In the genomic region with DNA sequence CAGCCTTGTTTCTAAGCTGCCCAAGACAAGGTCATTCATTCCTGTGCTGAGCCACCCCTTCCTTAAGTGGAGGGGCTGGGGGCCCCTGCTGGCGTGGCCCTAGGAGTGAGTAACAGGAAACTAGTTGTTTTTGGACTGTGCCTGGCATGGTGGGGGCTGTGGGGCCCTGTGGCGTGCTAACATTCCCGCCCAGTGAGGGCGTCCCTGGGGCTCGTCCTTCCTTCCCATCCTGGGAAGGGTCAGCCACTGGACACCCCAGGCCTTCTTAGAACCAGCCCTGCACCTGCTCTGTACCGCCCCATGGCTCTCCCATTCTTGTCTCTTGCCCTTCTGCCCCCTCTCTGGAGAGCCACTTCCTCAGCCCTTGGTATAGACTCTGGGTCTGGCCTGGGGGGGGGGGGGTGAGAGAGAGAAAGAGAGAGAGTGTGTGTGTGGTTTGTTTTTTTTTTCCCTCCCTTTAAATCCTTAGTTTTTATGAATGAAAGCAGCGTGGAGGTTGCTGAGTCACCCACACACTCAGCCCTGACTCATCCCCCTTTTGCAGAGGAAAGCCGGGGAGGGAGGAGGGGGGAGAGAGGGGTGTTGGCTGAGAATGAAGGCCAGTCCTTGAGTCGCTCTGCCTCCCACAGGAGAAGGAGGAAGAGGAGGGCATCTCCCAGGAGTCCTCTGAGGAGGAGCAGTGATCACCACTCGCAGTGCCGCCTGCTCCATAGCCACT, we compare ENCODE assay signal across 10 mouse cellular contexts. TPM values are rescaled to one million over a fixed set of nuclear protein-coding genes. Genes with fewer than 3 reads are reported as not detected.
A peak's percentile ranks its signal among the peaks of the same experiment; 100 is the strongest.
DNase-seq lines count a peak whose midpoint lies in the region; ATAC-seq and TF ChIP-seq lines count a peak whose summit lies in the region.
"Had no signal": no experiment of that assay in that cellular context is flagged by ENCODE, and none has a peak within 500 bp of the region (broad histone marks: within the 10 kb centered on the region; RNA-seq: fewer than 3 reads in every experiment).

No protein-coding gene starts in this region.

- H3K9me3 ChIP-seq in E14TG2a.4 (ENCODE audit: low read length) = no peaks in the 10 kb centered on the region
- H3K9me3 ChIP-seq in forebrain, embryonic 13.5 days (replicated peaks) = no peaks in the 10 kb centered on the region

- H3K4me1 ChIP-seq in E14TG2a.4 (replicated peaks; ENCODE audit: low read depth, low read length) = peaks cover 74% of the 10 kb centered on the region
- H3K4me1 ChIP-seq in forebrain, embryonic 13.5 days = peaks cover 50% of the 10 kb centered on the region

- TF ChIP-seq CTCF in left cerebral cortex, adult 2 months (IDR thresholded peaks at IDR 0.05) = no peak
- TF ChIP-seq CTCF in E14TG2a.4 (conservative IDR thresholded peaks at IDR 0.05; ENCODE audit: low read length) = no peak

- ATAC-seq in forebrain, embryonic 13.5 days = no peak

- peak; percentile 61 to 72 for DNase-seq in left cerebral cortex, adult 2 months (ENCODE audit: extremely low spot score in 1 of 2, low spot score in 2 of 2)
- no peak for DNase-seq in left cerebral cortex, postnatal 4 days
- DNase-seq in adrenal gland, adult (ENCODE audit: inconsistent age in 2 of 2, low spot score in 1 of 2) = peak; percentile 90 to 95
- DNase-seq in liver = peak; percentile 37
- no peak for DNase-seq in gastrocnemius, postnatal 36 days
- no peak for DNase-seq in lung, postnatal 4 days

- H3K36me3 ChIP-seq in E14TG2a.4 (ENCODE audit: insufficient read depth, low read length) = peaks cover 52% of the 10 kb centered on the region
- peaks cover 18% of the 10 kb centered on the region for H3K36me3 ChIP-seq in forebrain, embryonic 13.5 days (ENCODE audit: poor library complexity, severe bottlenecking)

- no peak overlapping the region for H3K4me3 ChIP-seq in left cerebral cortex, adult 2 months
- H3K4me3 ChIP-seq in E14TG2a.4 (replicated peaks; ENCODE audit: low read length) = peak overlapping the region; percentile 95
- H3K4me3 ChIP-seq in forebrain, embryonic 13.5 days = no peak overlapping the region

- H3K27ac ChIP-seq in left cerebral cortex, adult 2 months = no peak overlapping the region
- H3K27ac ChIP-seq in forebrain, embryonic 13.5 days = no peak overlapping the region

- H3K4me2 ChIP-seq in forebrain, embryonic 13.5 days = no peak overlapping the region

- H3K27me3 ChIP-seq in E14TG2a.4 (ENCODE audit: insufficient read depth, low read length) = peaks cover 4% of the 10 kb centered on the region
- no peaks in the 10 kb centered on the region for H3K27me3 ChIP-seq in forebrain, embryonic 13.5 days

- 57% methylated on average over 9 of the region's 11 CpGs for WGBS in forebrain, embryonic 13.5 days

- H3K9ac ChIP-seq in forebrain, embryonic 13.5 days = no peak overlapping the region

- intact Hi-C loops in left cerebral cortex, adult 2 months (cut with DNase I) = no loop called here
- intact Hi-C loops in left cerebral cortex, postnatal 4 days (cut with DNase I) = no loop called here
- intact Hi-C loops in gastrocnemius, postnatal 36 days (cut with DNase I) = no loop called here

RNA-seq across cellular contexts. Expression of a gene that starts 3.6 kb away (rescaled TPM):
- total RNA-seq in left cerebral cortex, adult 2 months (2021) = 10 to 100 TPM; 86.7 to 93.8 TPM
- 10 to 100 TPM; 61.2 to 61.6 TPM for total RNA-seq in left cerebral cortex, postnatal 4 days (2021)
- 22.2 and 25.2 TPM in 2 replicates for polyA plus RNA-seq in forebrain, embryonic 13.5 days (2015; fragmentation: Nextera tagmentation; extraction: Ambion mirVana)
- 1 to 10 TPM; 2.7 to 2.8 TPM for total RNA-seq in gastrocnemius, postnatal 36 days (2021)

RNA-seq across cellular contexts. Expression of a gene that starts 5.7 kb away (rescaled TPM):
- 10 to 100 TPM; 55.2 to 55.7 TPM for total RNA-seq in left cerebral cortex, adult 2 months (2021)
- total RNA-seq in left cerebral cortex, postnatal 4 days (2021) = 10 to 100 TPM; 43.6 to 45.5 TPM
- 147 and 165 TPM in 2 replicates for polyA plus RNA-seq in forebrain, embryonic 13.5 days (2015; fragmentation: Nextera tagmentation; extraction: Ambion mirVana)
- 10 to 100 TPM; 24.0 to 25.2 TPM for total RNA-seq in gastrocnemius, postnatal 36 days (2021)

RNA-seq across cellular contexts. Expression of a gene that starts 40.8 kb away (rescaled TPM):
- total RNA-seq in left cerebral cortex, adult 2 months (2021) = 10 to 100 TPM; 19.9 to 29.7 TPM
- 10 to 100 TPM; 14.4 to 18.2 TPM for total RNA-seq in left cerebral cortex, postnatal 4 days (2021)
- polyA plus RNA-seq in forebrain, embryonic 13.5 days (2015; fragmentation: Nextera tagmentation; extraction: Ambion mirVana) = 2.2 and 2.4 TPM in 2 replicates
- total RNA-seq in gastrocnemius, postnatal 36 days (2021) = under 1 TPM in 1 of 2 experiments, not detected in 1; 0.05 TPM
- total RNA-seq: neutrophil, adult 5-6 weeks had no signal
- polyA plus RNA-seq: heart, embryonic 14.5 days had no signal

Comparison
In these comparisons a context has a peak if more than half of its experiments do, and no peak if none do; other contexts are left out.
1. DNase-seq: peak in left cerebral cortex, adult 2 months (2 of 2), adrenal gland, adult (2 of 2) and liver (single experiment); none in left cerebral cortex, postnatal 4 days (single experiment), gastrocnemius, postnatal 36 days (0 of 2) and lung, postnatal 4 days (0 of 2).
2. RNA of a gene that starts 3.6 kb away (total RNA-seq): 86.7 to 93.8 TPM in left cerebral cortex, adult 2 months and 61.2 to 61.6 TPM in left cerebral cortex, postnatal 4 days; 2.7 to 2.8 TPM in gastrocnemius, postnatal 36 days; every median in the first group is over 10 times any median in the second.
3. RNA of a gene that starts 40.8 kb away (total RNA-seq): 19.9 to 29.7 TPM in left cerebral cortex, adult 2 months and 14.4 to 18.2 TPM in left cerebral cortex, postnatal 4 days; 0.05 TPM in gastrocnemius, postnatal 36 days; every median in the first group is over 10 times any median in the second.